Mouse (Mus musculus): ENCODE results near the gene Nudt7. TPM values are rescaled to one million over a fixed set of nuclear protein-coding genes. Genes with fewer than 3 reads are reported as not detected.

The Nudt7 gene
- total RNA-seq, 4 experiments from 2014 or later = 103 to 128 (median 108) TPM

DNA sequence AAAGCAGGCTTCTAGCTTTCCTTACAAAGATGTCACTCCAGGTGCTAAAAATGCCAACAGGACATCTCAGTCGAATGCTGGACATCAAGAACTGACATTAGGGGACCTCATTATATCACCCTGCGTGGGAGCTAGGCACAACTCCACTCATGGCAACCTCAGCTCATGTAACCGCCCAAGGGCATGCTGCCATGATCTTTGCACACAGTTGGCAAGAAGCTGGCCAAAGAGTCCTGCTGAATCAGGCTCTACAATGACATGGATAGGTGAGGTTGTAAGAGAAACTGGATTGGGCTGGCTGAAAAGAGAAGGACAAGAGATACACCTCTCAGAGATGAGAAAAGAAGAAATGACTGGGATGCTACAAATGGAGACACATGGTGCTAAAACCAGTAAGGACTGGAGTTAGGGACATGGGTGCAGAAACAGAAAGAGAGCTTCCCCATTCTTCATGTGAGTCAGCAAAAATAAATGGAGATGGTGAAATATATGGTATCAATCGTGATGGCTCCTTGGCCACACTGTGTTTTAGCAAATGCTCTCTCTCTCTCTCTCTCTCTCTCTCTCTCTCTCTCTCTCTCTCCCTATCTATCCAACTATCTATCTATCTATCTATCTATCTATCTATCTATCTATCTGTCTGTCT is 10.4 kb downstream of the Nudt7 start:
- peak; percentile 56 for DNase-seq (ENCODE audit: low spot score)

DNA sequence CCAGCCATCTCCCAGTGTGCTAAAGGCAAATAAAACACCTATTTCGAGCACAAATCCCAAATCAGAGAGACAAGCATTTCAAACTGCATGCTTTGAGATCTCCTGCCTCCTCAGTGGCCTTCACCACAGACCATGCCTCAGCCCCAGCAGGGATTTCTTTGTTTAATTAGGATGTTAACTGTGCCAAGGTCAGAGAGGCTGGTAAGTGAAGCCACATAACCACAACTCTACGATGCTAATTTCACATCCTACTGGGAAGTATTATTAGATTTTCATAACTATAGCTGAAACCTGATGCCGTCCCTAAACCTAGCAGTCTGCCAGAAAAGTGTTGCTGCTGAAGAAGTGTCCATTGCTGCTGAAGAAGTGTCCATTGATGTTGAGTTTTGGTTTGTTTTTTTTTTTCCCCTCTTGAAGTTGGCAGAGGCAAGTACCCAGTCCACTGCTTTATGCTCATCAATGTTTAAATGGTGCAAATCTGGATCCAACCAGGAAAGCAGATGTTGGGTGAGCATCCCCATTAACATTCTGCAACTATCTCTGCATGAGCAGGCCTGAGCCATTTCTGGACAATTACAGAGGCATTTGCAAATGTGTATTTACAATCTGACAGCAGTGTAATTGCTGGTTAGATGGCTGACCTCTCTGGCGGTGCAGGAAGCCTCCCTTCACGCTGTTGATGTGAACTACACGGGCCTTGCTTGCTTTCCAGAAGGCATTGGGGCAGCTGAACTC is 20.1 kb downstream of the Nudt7 start:
- no peak for DNase-seq (ENCODE audit: low spot score)

DNA sequence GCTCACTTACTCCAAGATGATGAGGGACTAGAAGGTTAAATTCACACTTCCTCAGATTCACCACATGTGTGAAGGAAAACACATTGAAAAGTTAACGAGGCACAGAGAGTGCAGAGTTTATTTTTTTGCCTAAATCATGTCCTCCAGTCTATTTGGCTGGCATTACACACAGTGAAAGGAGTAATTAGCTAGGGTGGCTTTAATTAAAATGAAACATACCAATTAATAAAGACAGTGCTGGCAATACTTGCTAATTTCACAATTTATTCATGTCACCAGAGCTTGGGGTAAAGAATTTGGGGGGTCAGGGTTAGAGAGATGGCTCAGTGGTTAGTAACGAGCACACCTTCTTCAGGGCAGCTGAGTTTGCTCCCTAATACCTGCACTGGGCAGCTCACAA is 25.2 kb downstream of the Nudt7 start:
- no peak for DNase-seq (ENCODE audit: low spot score)

DNA sequence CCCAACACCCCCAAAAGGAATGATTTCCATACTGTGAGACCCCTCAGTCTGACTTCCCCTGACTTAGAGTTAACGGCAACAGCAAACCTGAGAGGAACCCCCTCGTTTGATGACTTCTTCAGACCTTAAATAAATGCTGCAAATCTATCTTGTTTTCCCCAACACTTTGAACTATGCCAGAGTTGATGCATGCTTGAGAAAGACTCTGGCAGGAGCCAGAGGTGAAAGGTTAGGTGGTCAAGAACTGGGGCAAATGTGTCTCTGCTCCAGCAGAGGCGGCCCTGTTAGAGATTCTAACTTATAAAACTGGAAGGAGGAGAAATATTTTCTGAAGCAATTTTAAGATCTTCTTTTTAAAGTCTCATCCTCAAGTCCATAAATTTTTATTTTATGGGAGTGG is 26.3 kb downstream of the Nudt7 start:
- DNase-seq (ENCODE audit: low spot score) = no peak

DNA sequence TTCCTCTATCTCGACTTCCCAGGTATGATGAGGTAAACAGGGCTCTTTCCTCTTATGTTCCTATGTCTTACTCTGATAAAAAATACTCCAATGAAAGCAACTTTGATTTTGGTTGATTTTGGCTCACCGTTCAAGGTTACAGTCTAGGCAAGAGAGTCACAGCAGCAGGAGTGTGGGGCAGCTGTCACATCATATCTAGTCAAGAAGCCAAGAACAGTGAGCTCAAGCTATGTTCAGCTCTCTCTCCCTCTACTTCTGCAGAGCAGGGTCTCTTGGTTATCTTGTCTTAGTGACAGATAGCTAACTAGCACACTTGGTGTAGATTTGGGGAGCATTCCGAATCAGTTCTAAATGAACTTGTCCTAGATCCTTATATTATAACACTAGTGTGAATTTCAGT is 30.5 kb downstream of the Nudt7 start:
- no peak for DNase-seq (ENCODE audit: low spot score)

DNA sequence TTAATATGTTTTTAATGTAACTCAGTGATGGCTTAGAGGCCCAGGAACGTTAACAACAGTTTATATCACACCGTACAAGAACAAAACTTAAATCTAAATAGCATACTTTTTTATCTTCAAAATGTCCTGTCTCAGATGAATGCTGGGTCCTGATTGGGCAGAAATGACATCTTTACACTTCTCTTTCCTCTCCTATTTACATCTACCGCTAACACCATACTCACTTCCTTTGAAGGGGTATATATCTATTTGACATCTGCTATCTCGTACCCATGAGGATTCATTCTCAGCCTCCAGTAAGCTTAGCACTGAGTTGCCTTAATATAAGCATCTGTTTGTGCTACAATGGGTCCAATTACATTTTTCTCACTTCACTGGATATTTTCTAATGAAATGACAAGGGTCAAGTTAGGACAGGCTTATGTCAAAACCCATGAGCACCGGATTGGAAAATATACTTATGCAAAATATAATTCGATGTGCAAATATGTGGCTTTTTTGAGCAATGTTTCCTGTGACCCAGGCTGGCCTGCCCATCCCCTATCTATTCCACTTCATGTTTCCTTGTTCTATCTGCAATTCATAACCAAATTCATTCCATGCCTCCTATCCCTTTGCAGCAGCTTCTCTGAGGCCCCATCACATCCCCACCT is 31.2 kb downstream of the Nudt7 start:
- DNase-seq (ENCODE audit: low spot score) = no peak

DNA sequence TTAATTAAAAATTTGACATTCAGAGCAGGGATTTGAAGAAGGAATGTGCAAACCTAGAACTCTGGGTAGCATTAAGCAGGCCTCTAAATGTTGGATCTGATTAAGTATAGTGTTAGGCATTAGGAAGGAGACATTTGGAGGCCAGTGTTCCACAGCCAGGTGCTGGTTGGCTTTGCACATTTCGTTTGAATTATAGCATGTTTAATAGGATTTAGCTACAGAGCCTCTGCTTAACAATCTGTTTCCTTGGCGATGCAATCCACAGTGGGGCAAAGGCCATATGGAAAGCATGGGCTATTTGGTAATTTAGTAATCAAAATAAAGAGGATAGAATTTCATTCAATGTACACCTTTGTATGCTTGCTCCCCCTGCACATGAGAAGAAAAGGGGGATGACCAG is 32.4 kb downstream of the Nudt7 start:
- DNase-seq (ENCODE audit: low spot score) = no peak

DNA sequence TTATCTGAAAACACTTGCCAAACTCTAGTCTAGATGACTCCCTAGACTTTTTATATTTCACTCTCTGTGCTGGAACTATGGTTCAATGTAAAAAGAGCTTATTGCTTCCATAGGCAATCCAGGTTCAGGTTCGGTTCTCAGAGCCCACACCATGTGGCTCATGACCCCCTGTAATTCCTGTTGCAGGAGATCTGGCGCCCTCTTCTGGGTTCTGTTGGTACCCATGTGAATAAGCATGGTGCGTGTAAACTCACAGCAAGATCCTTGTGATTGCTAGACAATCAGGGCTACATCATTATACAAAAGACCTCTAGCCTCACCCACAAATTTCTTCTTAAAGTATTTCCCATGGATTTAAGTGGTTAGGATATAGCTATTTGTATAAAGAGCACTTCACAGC is 43.4 kb downstream of the Nudt7 start:
- DNase-seq (ENCODE audit: low spot score) = no peak

DNA sequence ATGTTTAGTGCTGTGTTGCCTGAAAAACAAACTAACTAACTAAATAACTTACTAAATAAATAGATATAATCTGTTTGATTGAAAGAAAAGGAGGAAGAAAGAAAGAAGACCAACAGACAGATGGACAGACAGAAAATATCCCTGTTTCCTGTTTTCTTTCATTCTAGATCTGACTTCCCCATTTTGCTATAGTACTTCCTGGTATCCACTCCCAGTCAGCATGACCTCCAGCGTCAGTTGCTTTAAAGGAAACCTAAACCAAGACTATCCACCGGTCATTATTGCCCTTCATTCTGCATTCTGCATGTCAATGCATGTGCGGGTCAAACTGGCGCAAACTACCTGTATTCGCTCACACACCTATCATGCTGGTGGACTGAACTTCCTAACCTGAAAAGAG is 60.0 kb downstream of the Nudt7 start:
- no peak for DNase-seq (ENCODE audit: low spot score)

DNA sequence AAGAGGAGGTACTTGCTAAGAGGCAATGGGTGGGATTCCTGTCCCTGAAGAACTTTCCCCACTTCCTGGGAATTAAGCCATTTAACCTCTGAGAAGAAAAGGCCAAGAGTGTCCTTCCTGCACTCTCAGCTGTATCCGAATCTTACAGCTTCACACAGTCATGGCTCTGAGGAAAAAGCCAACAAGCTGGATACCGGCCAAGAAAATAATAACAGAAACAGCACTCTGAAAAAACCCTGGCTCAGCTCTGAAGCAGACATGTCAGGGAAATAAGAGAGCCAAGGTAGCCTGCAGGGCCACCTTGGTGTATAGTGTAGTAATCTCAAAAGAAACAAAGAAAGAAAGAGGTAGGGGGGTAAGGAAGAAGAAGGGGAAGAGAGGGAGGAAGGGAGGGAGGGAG is 65.6 kb downstream of the Nudt7 start:
- DNase-seq (ENCODE audit: low spot score) = no peak

Other genes with a start within 250 kb of the Nudt7 start
- under 1 TPM in 2 of 4 experiments, not detected in 2; 0.16 to 0.50 TPM for gene Vat1l, start 72.1 kb downstream of the Nudt7 start, total RNA-seq (2022)